Mouse (Mus musculus): ENCODE results near the gene Tubgcp6. TPM values are rescaled to one million over a fixed set of nuclear protein-coding genes. Genes with fewer than 3 reads are reported as not detected.

Tubgcp6 gene
- polyA plus RNA-seq, 1 experiment, result 21.1 TPM

DNA sequence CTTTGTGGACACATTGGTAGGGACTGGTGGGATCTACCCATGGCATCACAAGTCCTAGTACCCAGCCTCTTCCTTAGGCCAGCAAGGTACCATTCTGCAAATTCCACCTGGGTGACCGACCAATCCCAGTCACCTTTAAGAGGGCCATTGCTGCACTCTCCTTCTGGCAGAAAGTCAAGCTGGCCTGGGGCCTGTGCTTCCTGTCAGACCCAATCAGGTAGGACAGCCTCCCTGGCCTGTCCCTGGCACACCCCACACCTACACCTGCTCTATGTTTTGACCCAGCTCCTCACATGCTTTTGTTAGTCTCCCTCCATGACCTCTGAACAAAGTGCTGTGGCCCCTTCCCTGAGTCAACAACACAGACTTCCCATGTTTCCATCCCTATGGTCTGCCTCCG lies 38.1 kb downstream of the Tubgcp6 start:
- no peaks in the 10 kb centered on the region for H3K36me3 ChIP-seq (ENCODE audit: control insufficient read depth, insufficient read depth, low read length, poor library complexity, severe bottlenecking)
- H3K9me3 ChIP-seq (replicated peaks; ENCODE audit: control insufficient read depth, insufficient read depth, low read length, poor library complexity, severe bottlenecking), result no peaks in the 10 kb centered on the region
- no peaks in the 10 kb centered on the region for H3K4me1 ChIP-seq (ENCODE audit: control insufficient read depth, insufficient read depth, low read length)
- no peak overlapping the region for H3K9ac ChIP-seq (ENCODE audit: low read depth, poor library complexity, severe bottlenecking)
- H3K27ac ChIP-seq (ENCODE audit: insufficient read depth, low read length), result no peak overlapping the region
- H3K4me3 ChIP-seq (ENCODE audit: low read depth, low read length), result no peak overlapping the region
- no peak for TF ChIP-seq EP300 (IDR thresholded peaks at IDR 0.05; ENCODE audit: insufficient read depth, low read depth, low read length)
- no peak for TF ChIP-seq POLR2A (IDR thresholded peaks at IDR 0.05; ENCODE audit: insufficient read depth, low read length)
- no peak for TF ChIP-seq CTCF (IDR thresholded peaks at IDR 0.05; ENCODE audit: low read depth, low read length)
- H3K27me3 ChIP-seq (ENCODE audit: control insufficient read depth, insufficient read depth, low read length, poor library complexity, severe bottlenecking), result no peaks in the 10 kb centered on the region

DNA sequence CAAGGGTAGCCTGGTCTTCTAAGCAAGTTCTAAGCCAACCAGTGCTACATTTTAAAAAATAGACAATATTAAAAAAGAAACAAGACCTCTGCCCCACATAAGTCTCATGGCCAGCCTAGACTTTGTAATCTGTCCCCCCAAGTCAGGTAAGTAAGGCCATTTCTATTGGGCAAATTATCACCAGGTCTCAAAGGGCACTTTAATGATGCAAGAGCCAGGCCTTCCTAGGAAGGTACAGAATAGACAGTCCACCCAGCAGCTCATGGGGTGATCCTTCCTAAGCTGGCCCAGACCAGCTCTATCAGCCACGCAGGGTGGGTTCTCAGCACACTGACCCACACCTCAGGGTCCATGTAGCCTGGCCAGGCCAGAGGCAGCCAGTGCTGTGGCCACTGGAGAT lies 39.0 kb downstream of the Tubgcp6 start:
- Histone ChIP-seq H3K27me3 (ENCODE audit: control insufficient read depth, insufficient read depth, low read length, poor library complexity, severe bottlenecking) (no peaks in the 10 kb centered on the region), H3K27ac (ENCODE audit: insufficient read depth, low read length) (no peak overlapping the region), H3K4me3 (ENCODE audit: low read depth, low read length) (no peak overlapping the region), H3K9ac (ENCODE audit: low read depth, poor library complexity, severe bottlenecking) (no peak overlapping the region), H3K36me3 (ENCODE audit: control insufficient read depth, insufficient read depth, low read length, poor library complexity, severe bottlenecking) (no peaks in the 10 kb centered on the region), H3K4me1 (ENCODE audit: control insufficient read depth, insufficient read depth, low read length) (no peaks in the 10 kb centered on the region), H3K9me3 (replicated peaks; ENCODE audit: control insufficient read depth, insufficient read depth, low read length, poor library complexity, severe bottlenecking) (no peaks in the 10 kb centered on the region)
- TF ChIP-seq CTCF (IDR thresholded peaks at IDR 0.05; ENCODE audit: low read depth, low read length) (no peak), POLR2A (IDR thresholded peaks at IDR 0.05; ENCODE audit: insufficient read depth, low read length) (no peak), EP300 (IDR thresholded peaks at IDR 0.05; ENCODE audit: insufficient read depth, low read depth, low read length) (no peak)

DNA sequence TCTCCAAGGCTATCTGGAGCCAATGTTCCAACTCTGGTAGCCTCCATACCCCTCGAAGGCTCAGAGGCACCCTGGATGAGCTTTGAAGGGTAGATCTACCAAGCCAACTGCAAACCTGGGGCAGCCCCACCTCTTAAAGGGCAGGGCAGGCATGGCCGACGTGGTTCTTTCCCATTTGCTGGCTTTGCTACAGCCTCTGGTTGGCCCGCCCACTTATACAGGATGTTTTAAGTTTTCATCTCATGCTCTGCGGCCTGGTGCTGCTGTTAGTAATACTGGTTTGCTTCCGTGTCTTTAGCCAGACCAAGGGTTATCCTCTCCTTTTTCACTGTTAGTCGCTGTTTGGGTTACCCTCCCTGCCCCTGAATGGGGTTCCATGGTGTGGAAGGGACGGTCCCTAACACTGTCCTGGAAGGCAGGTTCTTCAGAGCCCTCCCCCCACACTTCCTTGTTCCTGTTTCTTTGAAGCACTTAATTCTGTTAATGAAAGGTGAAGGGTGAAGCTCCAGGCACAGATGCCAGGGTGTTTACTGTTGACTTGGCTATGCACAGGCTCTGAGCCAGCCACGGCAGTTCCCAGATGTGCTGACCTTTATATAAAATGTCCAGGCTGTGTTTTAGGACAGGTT lies 44.6 kb downstream of the Tubgcp6 start:
- H3K27me3 ChIP-seq (ENCODE audit: control insufficient read depth, insufficient read depth, low read length, poor library complexity, severe bottlenecking), result no peaks in the 10 kb centered on the region
- no peaks in the 10 kb centered on the region for H3K9me3 ChIP-seq (replicated peaks; ENCODE audit: control insufficient read depth, insufficient read depth, low read length, poor library complexity, severe bottlenecking)
- H3K4me3 ChIP-seq (ENCODE audit: low read depth, low read length), result no peak overlapping the region
- TF ChIP-seq EP300 (IDR thresholded peaks at IDR 0.05; ENCODE audit: insufficient read depth, low read depth, low read length) (no peak), POLR2A (IDR thresholded peaks at IDR 0.05; ENCODE audit: insufficient read depth, low read length) (no peak), CTCF (IDR thresholded peaks at IDR 0.05; ENCODE audit: low read depth, low read length) (no peak)
- H3K36me3 ChIP-seq (ENCODE audit: control insufficient read depth, insufficient read depth, low read length, poor library complexity, severe bottlenecking), result no peaks in the 10 kb centered on the region
- no peaks in the 10 kb centered on the region for H3K4me1 ChIP-seq (ENCODE audit: control insufficient read depth, insufficient read depth, low read length)
- no peak overlapping the region for H3K9ac ChIP-seq (ENCODE audit: low read depth, poor library complexity, severe bottlenecking)
- no peak overlapping the region for H3K27ac ChIP-seq (ENCODE audit: insufficient read depth, low read length)

DNA sequence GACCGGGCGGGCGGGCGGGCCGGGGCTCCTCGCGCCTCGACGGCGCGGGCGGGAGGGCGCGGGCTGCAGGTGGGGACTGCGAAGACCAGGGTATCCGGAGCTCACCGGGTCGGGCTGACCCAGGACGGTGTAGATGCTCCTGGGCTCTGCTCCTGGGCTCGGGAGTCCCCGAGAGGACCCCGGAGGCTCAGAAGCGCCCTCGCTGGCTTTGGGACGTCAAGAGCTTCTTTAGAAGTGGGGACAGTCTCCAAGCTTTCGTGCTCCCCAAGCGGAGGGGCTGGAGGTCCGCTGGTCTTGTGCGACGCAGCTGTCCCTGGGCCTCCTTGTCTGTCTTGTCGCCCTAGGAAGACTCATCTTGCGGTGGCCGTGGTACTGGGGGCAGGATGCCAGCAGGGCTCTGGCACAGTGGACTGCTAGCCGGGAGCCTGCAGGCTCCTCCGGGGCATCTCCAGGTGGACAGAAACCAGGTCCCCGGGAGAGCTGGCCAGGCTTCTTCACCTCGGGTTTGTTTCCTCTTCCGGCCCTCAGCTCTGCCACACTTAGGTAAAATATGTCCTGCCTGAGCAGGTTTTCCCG lies 46.7 kb downstream of the Tubgcp6 start:
- no peak for TF ChIP-seq POLR2A (IDR thresholded peaks at IDR 0.05; ENCODE audit: insufficient read depth, low read length)
- TF ChIP-seq CTCF (IDR thresholded peaks at IDR 0.05; ENCODE audit: low read depth, low read length), result no peak
- no peak for TF ChIP-seq EP300 (IDR thresholded peaks at IDR 0.05; ENCODE audit: insufficient read depth, low read depth, low read length)
- Histone ChIP-seq H3K27ac (ENCODE audit: insufficient read depth, low read length) (no peak overlapping the region), H3K9me3 (replicated peaks; ENCODE audit: control insufficient read depth, insufficient read depth, low read length, poor library complexity, severe bottlenecking) (no peaks in the 10 kb centered on the region), H3K36me3 (ENCODE audit: control insufficient read depth, insufficient read depth, low read length, poor library complexity, severe bottlenecking) (no peaks in the 10 kb centered on the region), H3K9ac (ENCODE audit: low read depth, poor library complexity, severe bottlenecking) (peak overlapping the region; percentile 97), H3K27me3 (ENCODE audit: control insufficient read depth, insufficient read depth, low read length, poor library complexity, severe bottlenecking) (no peaks in the 10 kb centered on the region), H3K4me3 (ENCODE audit: low read depth, low read length) (peak overlapping the region; percentile 97), H3K4me1 (ENCODE audit: control insufficient read depth, insufficient read depth, low read length) (no peaks in the 10 kb centered on the region)

DNA sequence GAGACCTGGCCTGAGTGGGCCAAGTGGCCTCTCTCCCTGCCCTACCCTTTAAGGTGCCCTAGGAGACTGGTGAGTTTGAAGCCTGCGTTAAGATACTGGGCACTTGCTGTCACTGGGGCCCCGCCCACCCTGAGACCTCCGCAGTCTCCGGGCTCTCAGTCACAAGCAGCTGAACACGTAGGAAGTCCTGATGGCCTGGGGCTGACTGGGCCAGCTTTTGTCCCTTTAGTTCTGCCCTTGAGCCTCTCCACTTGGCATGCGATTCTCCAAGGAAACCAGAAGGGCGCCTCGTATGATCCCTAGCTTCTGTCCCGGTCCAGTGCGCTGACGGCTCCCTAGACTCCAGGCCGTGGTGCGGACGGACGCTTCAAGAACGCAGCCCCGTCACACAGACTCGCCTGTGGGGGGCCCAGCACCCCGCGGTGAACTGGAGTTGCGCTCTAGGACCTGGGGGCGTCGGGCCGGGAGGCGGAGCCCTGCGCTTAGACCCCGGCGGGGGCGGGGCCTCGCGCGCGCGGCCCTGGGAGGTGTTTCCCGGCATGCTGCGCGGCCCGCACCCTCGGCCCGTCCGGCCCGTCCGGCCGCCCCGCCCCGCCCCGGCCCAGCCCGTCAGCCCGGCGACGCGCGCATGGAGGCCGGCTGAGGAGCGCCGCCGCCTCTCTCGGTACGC lies 47.3 kb downstream of the Tubgcp6 start:
- peak overlapping the region; percentile 97 for H3K9ac ChIP-seq (ENCODE audit: low read depth, poor library complexity, severe bottlenecking)
- H3K4me3 ChIP-seq (ENCODE audit: low read depth, low read length), result peak overlapping the region; percentile 86
- no peaks in the 10 kb centered on the region for H3K36me3 ChIP-seq (ENCODE audit: control insufficient read depth, insufficient read depth, low read length, poor library complexity, severe bottlenecking)
- H3K9me3 ChIP-seq (replicated peaks; ENCODE audit: control insufficient read depth, insufficient read depth, low read length, poor library complexity, severe bottlenecking), result no peaks in the 10 kb centered on the region
- H3K27me3 ChIP-seq (ENCODE audit: control insufficient read depth, insufficient read depth, low read length, poor library complexity, severe bottlenecking), result no peaks in the 10 kb centered on the region
- no peak overlapping the region for H3K27ac ChIP-seq (ENCODE audit: insufficient read depth, low read length)
- TF ChIP-seq EP300 (IDR thresholded peaks at IDR 0.05; ENCODE audit: insufficient read depth, low read depth, low read length) (no peak), CTCF (IDR thresholded peaks at IDR 0.05; ENCODE audit: low read depth, low read length) (no peak), POLR2A (IDR thresholded peaks at IDR 0.05; ENCODE audit: insufficient read depth, low read length) (no peak)
- no peaks in the 10 kb centered on the region for H3K4me1 ChIP-seq (ENCODE audit: control insufficient read depth, insufficient read depth, low read length)

All from ES-Bruce4 (cell line).